Mouse (Mus musculus) midbrain, embryonic 15.5 days (tissue): ENCODE data around the gene Gemin4. TPM values are rescaled to one million over a fixed set of nuclear protein-coding genes. Genes with fewer than 3 reads are reported as not detected.
A peak's percentile ranks its signal among the peaks of the same experiment; 100 is the strongest.

Experiments used
- ATAC-seq: fragments of 200-750 bp; cut with Nextera tagmentation; replicated peaks from 2 replicates; pipeline ENCODE4 v1.8.0; 2017; ENCODE audit warnings: moderate TSS enrichment
- H3K27ac ChIP-seq: fragments of 300-500 bp; sonication (generic); 2 replicates; pipeline ENCODE4 v1.5.1; 2015; ENCODE audit warnings: mild to moderate bottlenecking, inconsistent platforms
- H3K27me3 ChIP-seq: fragments of 300-500 bp; sonication (generic); replicated peaks from 2 replicates; pipeline ENCODE4 v1.6.1; 2015; ENCODE audit warnings: inconsistent platforms
- H3K36me3 ChIP-seq: fragments of 300-500 bp; sonication (generic); replicated peaks from 2 replicates; pipeline ENCODE4 v1.6.1; 2015; ENCODE audit warnings: inconsistent platforms
- H3K4me1 ChIP-seq: fragments of 300-500 bp; sonication (generic); 2 replicates; pipeline ENCODE4 v1.6.1; 2015; ENCODE audit warnings: inconsistent platforms
- H3K4me2 ChIP-seq: fragments of 300-500 bp; sonication (generic); 2 replicates; pipeline ENCODE4 v1.6.1; 2015; ENCODE audit warnings: inconsistent platforms, mild to moderate bottlenecking, moderate library complexity
- H3K4me3 ChIP-seq: fragments of 300-500 bp; sonication (generic); 2 replicates; pipeline ENCODE4 v1.5.1; 2015; ENCODE audit warnings: mild to moderate bottlenecking, inconsistent platforms
- H3K9ac ChIP-seq: fragments of 300-500 bp; sonication (generic); 2 replicates; pipeline ENCODE4 v1.6.1; 2015; ENCODE audit warnings: mild to moderate bottlenecking, inconsistent platforms
- H3K9me3 ChIP-seq: fragments of 300-500 bp; sonication (generic); 2 replicates; pipeline ENCODE4 v1.6.1; 2016; ENCODE audit warnings: inconsistent platforms
- WGBS: fragments of 180-500 bp; shearing (Covaris S2); methylation state at CpG from one replicate; pipeline ENCODE4 v1.1.7; 2015; ENCODE audit warnings: mixed read lengths; 5-methylcytosine and 5-hydroxymethylcytosine counted together
- polyA plus RNA-seq: library from polyadenylated mRNA; unstranded; fragments of >200 nt; fragmentation: Nextera tagmentation; extraction: Ambion mirVana; gene quantifications from 2 replicates; pipeline ENCODE4 v1.2.1, GENCODE M21; 2015

Gene Gemin4
- polyA plus RNA-seq, 1 experiment from 2014 or later: 13.2 TPM

- H3K36me3 ChIP-seq: peaks cover 5% of the 10 kb centered on the region; the same call in 1 of the 2 replicates
- H3K27ac ChIP-seq: no peak overlapping the region
- no peaks in the 10 kb centered on the region for H3K27me3 ChIP-seq
- 46% methylated on average over 2 of the region's 2 CpGs for WGBS
- no peak overlapping the region for H3K9ac ChIP-seq
- ATAC-seq: no peak
- no peaks in the 10 kb centered on the region for H3K9me3 ChIP-seq
- no peak overlapping the region for H3K4me3 ChIP-seq
- no peak overlapping the region for H3K4me2 ChIP-seq
- H3K4me1 ChIP-seq: peaks cover 28% of the 10 kb centered on the region
These were observed 29.8 kb upstream of the Gemin4 start for GRCm38 (mm10) chr11:76247239-76247638.

- no peaks in the 10 kb centered on the region for H3K9me3 ChIP-seq
- H3K9ac ChIP-seq: no peak overlapping the region
- peaks cover 34% of the 10 kb centered on the region for H3K4me1 ChIP-seq
- peaks cover 5% of the 10 kb centered on the region; the same call in 1 of the 2 replicates for H3K36me3 ChIP-seq
- no peak overlapping the region for H3K4me2 ChIP-seq
- H3K27me3 ChIP-seq: no peaks in the 10 kb centered on the region
- H3K4me3 ChIP-seq: no peak overlapping the region
- no peak overlapping the region for H3K27ac ChIP-seq
- ATAC-seq: no peak
These were observed 29.0 kb upstream of the Gemin4 start for GRCm38 (mm10) chr11:76246439-76246838.

GRCm38 (mm10) chr11:76243811-76244546 is 26.5 kb upstream of the Gemin4 start:
- H3K4me1 ChIP-seq: peaks cover 35% of the 10 kb centered on the region
- no peaks in the 10 kb centered on the region for H3K27me3 ChIP-seq
- 5% methylated on average over 34 of the region's 34 CpGs for WGBS
- peak overlapping the region; percentile 75 for H3K4me3 ChIP-seq
- H3K4me2 ChIP-seq: peak overlapping the region; percentile 74
- H3K9me3 ChIP-seq: no peaks in the 10 kb centered on the region
- H3K9ac ChIP-seq: peak overlapping the region; percentile 81
- peak overlapping the region; percentile 81 for H3K27ac ChIP-seq
- H3K36me3 ChIP-seq: no peaks in the 10 kb centered on the region; the same call in 1 of the 2 replicates
- no peak; the same call in 1 of the 2 replicates for ATAC-seq

GRCm38 (mm10) chr11:76242901-76243810 is 25.7 kb upstream of the Gemin4 start, which contains the start of the genes Mrm3 and Glod4:
Gene Mrm3, plus strand, starts transcription at chr11:76243715.
Gene Glod4, minus strand, starts transcription at chr11:76243725.
- Histone ChIP-seq H3K27me3 (no peaks in the 10 kb centered on the region), H3K27ac (peak within 1 kb of the TSS; percentile 81), H3K4me3 (peak within 1 kb of the TSS; percentile 75), H3K4me2 (peak within 1 kb of the TSS; percentile 74), H3K9me3 (no peaks in the 10 kb centered on the region), H3K36me3 (no peaks in the 10 kb centered on the region; the same call in 1 of the 2 replicates), H3K4me1 (peaks cover 35% of the 10 kb centered on the region), H3K9ac (peak within 1 kb of the TSS; percentile 81)
- WGBS: under 1% methylated on average over 61 of the region's 61 CpGs
- ATAC-seq: peak; percentile 92

- WGBS: 96% methylated on average over 2 of the region's 2 CpGs
- Histone ChIP-seq H3K9me3 (no peaks in the 10 kb centered on the region), H3K9ac (no peak overlapping the region), H3K4me3 (no peak overlapping the region), H3K4me2 (no peak overlapping the region), H3K4me1 (peaks cover 23% of the 10 kb centered on the region), H3K27me3 (no peaks in the 10 kb centered on the region), H3K27ac (no peak overlapping the region), H3K36me3 (peaks cover 14% of the 10 kb centered on the region)
- no peak for ATAC-seq
These were observed 22.3 kb upstream of the Gemin4 start for GRCm38 (mm10) chr11:76239750-76240149.

GRCm38 (mm10) chr11:76236136-76236535 is 18.7 kb upstream of the Gemin4 start:
- no peak overlapping the region for H3K4me2 ChIP-seq
- no peak overlapping the region for H3K9ac ChIP-seq
- H3K27me3 ChIP-seq: no peaks in the 10 kb centered on the region
- no peak overlapping the region for H3K27ac ChIP-seq
- no peak overlapping the region for H3K4me3 ChIP-seq
- 98% methylated on average over 3 of the region's 3 CpGs for WGBS
- no peak for ATAC-seq
- H3K4me1 ChIP-seq: no peaks in the 10 kb centered on the region
- H3K9me3 ChIP-seq: no peaks in the 10 kb centered on the region
- peaks cover 34% of the 10 kb centered on the region for H3K36me3 ChIP-seq

GRCm38 (mm10) chr11:76225051-76225450 is 7.6 kb upstream of the Gemin4 start:
- no peak overlapping the region for H3K27ac ChIP-seq
- H3K36me3 ChIP-seq: peaks cover 9% of the 10 kb centered on the region; the same call in 1 of the 2 replicates
- ATAC-seq: no peak
- no peaks in the 10 kb centered on the region for H3K27me3 ChIP-seq
- H3K9ac ChIP-seq: no peak overlapping the region
- no peaks in the 10 kb centered on the region for H3K9me3 ChIP-seq
- H3K4me3 ChIP-seq: no peak overlapping the region
- H3K4me2 ChIP-seq: no peak overlapping the region
- no peaks in the 10 kb centered on the region for H3K4me1 ChIP-seq

- no peak for ATAC-seq
- Histone ChIP-seq H3K36me3 (peaks cover 9% of the 10 kb centered on the region; the same call in 1 of the 2 replicates), H3K27ac (no peak overlapping the region), H3K4me2 (no peak overlapping the region), H3K4me1 (no peaks in the 10 kb centered on the region), H3K9ac (no peak overlapping the region), H3K9me3 (no peaks in the 10 kb centered on the region), H3K4me3 (no peak overlapping the region), H3K27me3 (no peaks in the 10 kb centered on the region)
- 93% methylated on average over 5 of the region's 5 CpGs for whole genome bisulfite sequencing
These were observed 7.2 kb upstream of the Gemin4 start for GRCm38 (mm10) chr11:76224631-76225030.

- peaks cover 10% of the 10 kb centered on the region for H3K4me1 ChIP-seq
- H3K4me2 ChIP-seq: peak overlapping the region; percentile 65
- H3K27ac ChIP-seq: peak overlapping the region; percentile 91
- 2% methylated on average over 33 of the region's 33 CpGs for WGBS
- H3K9me3 ChIP-seq: no peaks in the 10 kb centered on the region
- peak overlapping the region; percentile 89 for H3K4me3 ChIP-seq
- no peaks in the 10 kb centered on the region for H3K27me3 ChIP-seq
- H3K36me3 ChIP-seq: peaks cover 15% of the 10 kb centered on the region
- ATAC-seq: peak; percentile 65
- peak overlapping the region; percentile 96 for H3K9ac ChIP-seq
These were observed 629 bp downstream of the Gemin4 start for GRCm38 (mm10) chr11:76216681-76217389.

- H3K9ac ChIP-seq: no peak overlapping the region
- peak overlapping the region; percentile 89; the same call in 1 of the 2 replicates for H3K4me3 ChIP-seq
- H3K27me3 ChIP-seq: no peaks in the 10 kb centered on the region
- H3K4me2 ChIP-seq: peak overlapping the region; percentile 65
- no peak overlapping the region for H3K27ac ChIP-seq
- ATAC-seq: no peak
- peaks cover 14% of the 10 kb centered on the region for H3K36me3 ChIP-seq
- no peaks in the 10 kb centered on the region for H3K9me3 ChIP-seq
- 97% methylated on average over 5 of the region's 5 CpGs for WGBS
- H3K4me1 ChIP-seq: peaks cover 10% of the 10 kb centered on the region
These were observed 1.4 kb downstream of the Gemin4 start for GRCm38 (mm10) chr11:76216049-76216540.

GRCm38 (mm10) chr11:76215011-76215410 is 2.5 kb downstream of the Gemin4 start:
- Histone ChIP-seq H3K27ac (no peak overlapping the region), H3K27me3 (no peaks in the 10 kb centered on the region), H3K9me3 (no peaks in the 10 kb centered on the region), H3K9ac (no peak overlapping the region), H3K4me3 (no peak overlapping the region), H3K36me3 (peaks cover 13% of the 10 kb centered on the region), H3K4me2 (no peak overlapping the region), H3K4me1 (peaks cover 10% of the 10 kb centered on the region)
- ATAC-seq: no peak
- WGBS: 82% methylated on average over 2 of the region's 2 CpGs
